Mouse (Mus musculus) cerebellum, postnatal 14 days (tissue): ENCODE measurements around the gene Gtf2h4.

Experiments
- DNase-seq, 2 experiments: peaks; one replicate each; pipeline ENCODE4 v3.0.0; 2021; ENCODE audit warnings: mixed read lengths in 2 of 2

The Gtf2h4 gene

DNA sequence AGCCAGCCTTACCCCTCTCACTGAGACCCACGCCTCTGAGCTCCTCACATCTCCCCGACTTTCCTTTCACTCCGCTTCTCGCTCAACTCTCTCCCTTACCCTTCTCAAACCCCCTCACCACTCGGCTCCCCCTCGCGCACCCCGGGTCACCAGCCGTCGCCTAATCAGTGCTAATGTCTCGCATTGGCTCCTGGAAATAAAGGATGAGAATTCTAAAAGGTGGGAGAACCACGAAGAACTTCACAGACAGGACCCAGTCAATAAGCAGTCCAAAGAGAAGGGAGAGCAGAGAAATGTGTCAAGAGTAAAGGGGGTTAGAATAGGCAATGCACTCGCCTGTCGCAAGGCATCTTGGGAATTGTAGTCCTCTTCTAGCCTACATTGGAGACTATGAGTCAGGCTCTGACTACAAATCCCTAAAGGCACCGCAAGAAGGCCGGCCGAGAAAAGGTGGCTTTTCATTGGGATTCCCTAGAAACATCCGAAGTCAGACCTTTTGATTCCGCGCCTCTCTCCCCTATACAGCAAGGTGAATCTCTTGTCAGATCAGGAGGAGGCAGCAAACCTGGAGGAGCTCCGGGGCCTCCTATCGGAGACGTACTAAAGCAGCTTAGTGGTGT is at the start of gene Gtf2h4:
TSS of gene Gtf2h4 (minus strand) at position 324 of the 620 bp plus-strand sequence.
- peak; percentile 93 to 96 for DNase-seq

GRCm38 (mm10) chr17:35721676-35722075 is 48.1 kb upstream of the Gtf2h4 start:
- DNase-seq, result no peak

- DNase-seq, result peak in 1 of 2 experiments; percentile 42
Observed at GRCm38 (mm10) chr17:35720340-35720727, 46.8 kb upstream of the Gtf2h4 start.

DNA sequence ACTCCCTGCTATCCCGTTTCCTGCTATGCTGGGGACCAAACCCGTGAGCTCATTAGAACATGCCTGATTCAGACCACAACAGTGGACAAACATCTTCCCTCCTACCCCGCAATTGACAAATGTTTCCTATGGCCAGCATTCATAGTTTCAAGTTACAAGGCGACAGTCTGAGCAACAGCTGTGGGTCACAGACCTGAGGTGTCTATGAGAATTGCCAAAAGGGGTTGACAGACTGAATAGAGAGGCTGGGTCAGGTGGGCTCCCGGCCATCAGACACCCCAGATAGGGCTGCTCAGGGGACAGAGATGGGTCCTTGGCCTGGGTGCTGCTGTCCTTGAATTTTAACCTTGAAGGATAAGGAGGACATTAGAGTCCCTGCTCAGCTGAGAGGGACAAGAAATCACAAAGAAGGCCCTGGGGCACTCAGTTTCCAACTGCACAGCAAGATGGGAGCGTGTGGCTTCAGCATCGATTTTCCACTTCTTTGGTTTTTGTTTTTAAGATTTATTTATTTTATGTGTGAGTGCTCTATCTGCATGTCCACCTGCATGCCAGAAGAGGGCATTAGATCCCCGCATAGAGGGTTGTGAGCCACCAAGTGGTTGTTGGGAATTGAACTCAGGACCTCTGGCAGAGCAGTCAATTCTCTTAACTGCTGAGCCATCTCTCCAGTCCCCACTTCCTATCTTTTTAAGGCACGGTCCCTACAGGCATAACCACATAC is 46.2 kb upstream of the Gtf2h4 start:
- no peak for DNase-seq

- DNase-seq, result no peak
Observed at GRCm38 (mm10) chr17:35717080-35717479, 43.5 kb upstream of the Gtf2h4 start.

- no peak for DNase-seq
Observed at GRCm38 (mm10) chr17:35716114-35716513, 42.6 kb upstream of the Gtf2h4 start.

- peak; percentile 62 to 85 for DNase-seq
Observed at GRCm38 (mm10) chr17:35710705-35711347, 37.3 kb upstream of the Gtf2h4 start.

DNA sequence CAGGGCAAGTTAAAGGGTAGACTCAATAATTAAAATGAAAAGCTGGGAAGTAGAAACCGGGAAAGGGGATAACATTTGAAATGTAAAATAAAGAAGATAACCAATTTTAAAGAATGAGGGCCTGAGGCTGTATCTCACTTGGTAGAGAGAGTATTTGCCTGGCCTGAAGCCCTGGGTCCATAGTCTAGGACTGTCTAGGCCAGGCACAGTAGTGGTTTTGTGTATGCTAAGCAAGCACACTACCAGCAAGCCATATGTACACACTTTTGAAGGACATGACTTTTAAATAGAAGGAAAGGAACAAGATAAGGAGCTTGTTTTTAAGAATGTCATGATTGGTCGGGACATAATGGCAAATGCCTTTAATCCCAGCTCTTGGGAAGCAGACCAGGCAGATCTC is 35.1 kb upstream of the Gtf2h4 start:
- no peak for DNase-seq

- DNase-seq, result no peak
Observed at GRCm38 (mm10) chr17:35707929-35708328, 34.4 kb upstream of the Gtf2h4 start.

DNA sequence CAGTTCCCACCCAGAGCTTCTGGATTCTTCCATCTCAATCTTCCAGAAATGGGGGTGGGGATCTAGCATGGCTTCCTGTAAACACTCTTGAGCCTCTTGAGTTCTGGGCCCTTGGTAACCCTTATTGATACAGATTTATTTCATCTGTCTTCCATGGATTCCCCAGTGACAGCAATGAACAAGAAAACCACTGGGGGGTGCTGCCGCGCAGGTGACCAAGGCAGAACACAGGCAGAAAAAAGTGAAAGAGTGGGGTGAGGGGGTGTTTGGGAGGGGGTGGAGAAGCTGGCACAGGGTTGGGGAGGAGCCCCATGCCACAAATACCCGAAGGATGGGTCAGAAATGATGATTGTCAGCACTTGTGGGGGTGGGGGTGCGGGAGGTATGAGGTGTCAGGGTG is 32.3 kb upstream of the Gtf2h4 start:
- peak; percentile 73 to 86 for DNase-seq

GRCm38 (mm10) chr17:35704621-35705464 is 31.3 kb upstream of the Gtf2h4 start, which contains the start of gene Ddr1:
Gene Ddr1 (minus strand): TSS chr17:35704621.
- DNase-seq, result peak; percentile 70 to 80

GRCm38 (mm10) chr17:35703751-35704271 is 30.3 kb upstream of the Gtf2h4 start:
- peak; percentile 63 to 71 for DNase-seq

GRCm38 (mm10) chr17:35703065-35703464 is 29.5 kb upstream of the Gtf2h4 start:
- DNase-seq, result no peak

DNA sequence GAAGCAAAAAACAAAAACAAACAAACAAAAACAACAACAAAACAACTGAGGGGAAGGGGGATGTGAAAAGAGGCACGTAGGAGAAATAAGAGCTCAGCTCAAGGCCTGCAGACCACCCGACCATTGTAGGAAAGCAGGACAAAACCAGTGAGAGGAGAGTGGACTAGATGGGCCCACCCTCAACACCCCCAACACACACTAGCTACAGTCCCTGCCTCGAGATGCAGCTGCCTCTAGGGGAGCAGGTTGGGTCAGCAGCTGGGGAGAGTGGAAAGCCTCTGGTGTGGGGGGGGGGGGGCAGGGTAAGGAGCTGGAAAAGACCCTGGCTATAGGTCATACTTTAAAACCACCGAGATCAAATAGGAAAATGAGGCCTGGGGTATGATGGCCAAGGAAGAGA is 29.1 kb upstream of the Gtf2h4 start:
- DNase-seq, result no peak

- DNase-seq, result peak; percentile 69
Observed at GRCm38 (mm10) chr17:35701978-35702461, 28.5 kb upstream of the Gtf2h4 start.

DNA sequence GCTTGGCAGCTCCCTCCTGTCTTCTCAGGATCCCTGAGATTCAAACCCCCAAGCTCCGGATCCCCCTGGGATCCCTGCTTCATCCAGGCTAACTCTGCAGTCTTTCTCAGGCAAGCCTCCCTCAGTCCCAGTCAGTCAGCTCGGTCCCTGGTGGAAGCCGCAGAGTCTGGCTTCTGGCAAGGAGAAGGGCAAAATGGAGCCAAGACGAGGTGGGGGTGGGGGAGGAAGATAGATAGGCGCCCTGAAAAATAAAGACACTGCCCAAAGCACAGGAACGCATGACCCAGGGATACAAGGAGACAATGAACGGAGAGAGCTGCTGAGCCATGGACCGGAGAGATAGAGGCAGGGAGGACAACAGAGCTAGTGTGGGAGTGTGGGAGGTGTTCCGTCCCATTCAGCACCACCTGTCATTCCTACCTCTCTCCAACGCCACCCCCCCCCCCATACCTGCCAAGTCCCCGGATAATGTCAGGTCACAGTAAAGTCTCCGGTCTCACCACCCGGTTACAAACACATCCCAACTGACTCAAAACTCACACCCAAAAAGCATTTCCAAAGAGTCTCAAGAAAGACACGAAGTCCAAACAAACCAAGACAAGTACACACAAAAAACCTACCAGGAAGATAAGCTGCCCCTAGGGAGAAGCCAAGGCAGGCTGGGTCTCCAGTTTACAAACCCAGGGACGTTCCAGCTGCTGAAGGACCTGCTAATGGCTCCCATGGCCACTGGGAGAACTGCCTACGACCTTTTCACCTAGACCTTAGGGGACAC is 27.9 kb upstream of the Gtf2h4 start:
- peak; percentile 74 to 76 for DNase-seq

DNA sequence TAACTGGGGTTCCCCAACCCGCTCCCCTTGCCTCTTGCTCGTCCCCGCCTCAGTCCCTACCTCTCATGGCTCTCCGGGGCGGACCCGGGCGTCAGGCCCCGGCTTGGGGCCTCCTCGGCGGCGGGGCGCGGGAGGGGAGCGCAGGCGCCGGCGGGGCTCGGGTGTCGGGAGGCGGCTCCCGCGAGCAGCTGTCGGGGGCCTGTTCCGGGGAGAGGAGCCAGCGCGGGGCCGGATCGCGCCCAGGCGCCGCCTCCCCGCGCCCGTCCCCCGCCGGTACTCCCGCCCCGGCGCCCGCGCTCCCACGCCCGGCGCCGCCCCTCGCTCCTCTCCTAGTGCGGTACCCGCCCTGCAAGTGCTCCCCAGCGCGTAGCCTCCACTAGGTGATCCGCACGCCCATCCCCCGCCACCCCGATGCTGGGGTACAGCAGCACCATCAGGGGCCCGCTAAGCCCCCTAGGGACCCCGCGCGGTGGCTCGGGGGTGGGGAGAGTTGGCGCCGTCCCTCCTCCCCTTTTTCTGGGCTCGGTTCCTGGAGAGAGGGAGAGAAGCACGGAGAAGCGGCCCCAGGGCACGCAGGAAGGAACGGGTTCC is 26.9 kb upstream of the Gtf2h4 start:
- peak; percentile 83 to 86 for DNase-seq

GRCm38 (mm10) chr17:35699919-35700318 is 26.4 kb upstream of the Gtf2h4 start:
- peak; percentile 90 to 91 for DNase-seq

DNA sequence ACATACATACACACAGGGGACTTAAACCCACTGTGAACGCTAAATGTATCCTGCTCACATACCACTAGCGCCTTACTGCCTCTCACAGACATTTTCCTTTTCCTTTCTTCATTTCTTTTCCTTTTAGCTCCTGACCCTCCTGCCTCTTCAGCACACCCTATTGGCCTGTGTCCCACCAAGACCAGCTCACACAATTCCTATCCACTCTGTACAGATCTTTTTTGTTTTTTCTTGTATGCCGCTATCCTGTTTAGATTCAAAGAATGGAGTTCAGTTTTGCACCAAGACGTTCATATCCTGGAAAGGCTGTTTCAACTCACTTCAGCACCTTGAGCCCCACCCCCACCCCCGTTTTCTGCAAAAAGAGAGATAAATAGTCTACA is 25.0 kb upstream of the Gtf2h4 start:
- DNase-seq, result no peak

GRCm38 (mm10) chr17:35697759-35698500 is 24.4 kb upstream of the Gtf2h4 start:
- peak; percentile 71 to 83 for DNase-seq

GRCm38 (mm10) chr17:35697429-35697758 is 23.9 kb upstream of the Gtf2h4 start:
- DNase-seq, result no peak
